Mouse (Mus musculus) cerebellum, adult 2 months (tissue): Measurements from ENCODE around the gene Lrrc74a.

ENCODE experiments used
- CTCF ChIP-seq: fragments of 200-500 bp; IDR thresholded peaks from 2 replicates; pipeline ENCODE4 v1.5.1; 2011; ENCODE audit warnings: low read depth, mild to moderate bottlenecking, control low read depth, low read length, moderate library complexity, borderline replicate concordance; ENCODE audit not compliant: insufficient read depth
- POLR2A ChIP-seq: fragments of 200-500 bp; IDR thresholded peaks from 2 replicates; pipeline ENCODE4 v1.6.1; 2011; ENCODE audit warnings: low read length, control low read depth, borderline replicate concordance; ENCODE audit not compliant: insufficient read depth

- no peak for TF ChIP-seq POLR2A
- no peak for TF ChIP-seq CTCF
Observed at GRCm38 (mm10) chr12:86810040-86810439, 75.9 kb downstream of the Lrrc74a start.
